Mouse (Mus musculus) megakaryocyte, embryonic 14.5 days (primary cell): ENCODE results near the gene Slc7a14.

Experiments used
- FLI1 ChIP-seq: IDR thresholded peaks from 2 replicates; pipeline ENCODE4 v1.6.1; 2012; ENCODE audit warnings: low read length, inconsistent platforms, mixed read lengths
- GATA1 ChIP-seq: IDR thresholded peaks from 3 replicates; pipeline ENCODE4 v1.6.1; 2012; ENCODE audit warnings: mixed read lengths, low read length, inconsistent platforms, borderline replicate concordance

- TF ChIP-seq FLI1, result no peak
- no peak for TF ChIP-seq GATA1
Measured at GRCm38 (mm10) chr3:31291673-31292602, 18.2 kb downstream of the Slc7a14 start.
